Mouse (Mus musculus) forebrain, postnatal 0 days (tissue): Measurements from ENCODE around the gene Fxyd7. TPM values are rescaled to one million over a fixed set of nuclear protein-coding genes. Genes with fewer than 3 reads are reported as not detected.

Experiments used
- ATAC-seq: fragments of 200-750 bp; cut with Nextera tagmentation; 2 replicates; pipeline ENCODE4 v1.8.0; 2017; ENCODE audit warnings: mild to moderate bottlenecking, moderate library complexity
- DNase-seq: peaks from one replicate; pipeline ENCODE4 v3.0.0-alpha.2; 2015
- H3K27ac ChIP-seq: fragments of 300-500 bp; sonication (generic); 2 replicates; pipeline ENCODE4 v1.5.1; 2014; ENCODE audit warnings: low read depth, mild to moderate bottlenecking, antibody characterized with exemption, low read length, moderate library complexity, mixed read lengths
- H3K27me3 ChIP-seq: fragments of 300-500 bp; sonication (generic); 2 replicates; pipeline ENCODE4 v1.6.1; 2014; ENCODE audit warnings: mild to moderate bottlenecking, low read length, mixed read lengths; ENCODE audit not compliant: insufficient read depth
- H3K36me3 ChIP-seq: fragments of 300-500 bp; sonication (generic); 2 replicates; pipeline ENCODE4 v1.6.1; 2014; ENCODE audit warnings: mild to moderate bottlenecking, moderate library complexity; ENCODE audit not compliant: insufficient read depth
- H3K4me1 ChIP-seq: fragments of 300-500 bp; sonication (generic); 2 replicates; pipeline ENCODE4 v1.6.1; 2014; ENCODE audit warnings: antibody characterized with exemption; ENCODE audit not compliant: insufficient read depth
- H3K4me2 ChIP-seq: fragments of 300-500 bp; sonication (generic); 2 replicates; pipeline ENCODE4 v1.6.1; 2014; ENCODE audit warnings: low read depth, mild to moderate bottlenecking, moderate library complexity
- H3K4me3 ChIP-seq: fragments of 300-500 bp; sonication (generic); 2 replicates; pipeline ENCODE4 v1.5.1; 2014; ENCODE audit warnings: low read depth, low read length, mixed read lengths
- H3K9ac ChIP-seq: fragments of 300-500 bp; sonication (generic); 2 replicates; pipeline ENCODE4 v1.6.1; 2014; ENCODE audit warnings: mild to moderate bottlenecking
- H3K9me3 ChIP-seq: fragments of 300-500 bp; sonication (generic); 2 replicates; pipeline ENCODE4 v1.6.1; 2016; ENCODE audit warnings: low read length
- CTCF ChIP-seq: sonication (generic); IDR thresholded peaks from 2 replicates; pipeline ENCODE4 v1.5.1; 2016; ENCODE audit warnings: antibody characterized with exemption, control low read depth, low read depth
- WGBS: fragments of 180-500 bp; shearing (Covaris S2); extraction: QIAGEN DNeasy Blood & Tissue Kit; methylation state at CpG from one replicate; pipeline ENCODE4 v1.1.7; 2014; 5-methylcytosine and 5-hydroxymethylcytosine counted together
- polyA plus RNA-seq: library from polyadenylated mRNA; unstranded; fragments of >200 nt; fragmentation: Nextera tagmentation; extraction: Ambion mirVana; gene quantifications from 2 replicates; pipeline ENCODE4 v1.2.1, GENCODE M21; 2015
- total RNA-seq: library from RNA; depleted of rRNA; stranded (reverse); fragments of >200 nt; gene quantifications from 2 replicates; pipeline ENCODE4 v1.2.3, GENCODE M21; 2014

Gene Fxyd7
- total and polyA plus RNA-seq, 2 experiments from 2014 or later: 92.0 to 231 TPM

GRCm38 (mm10) chr7:31057071-31057470 lies 5.8 kb upstream of the Fxyd7 start, which contains the start of gene Fxyd1:
Gene Fxyd1 (minus strand): TSS chr7:31057199.
- ATAC-seq (no peak), DNase-seq (no peak)
- no peaks in the 10 kb centered on the region for H3K9me3 ChIP-seq
- peaks cover 8% of the 10 kb centered on the region; the same call in 1 of the 2 replicates for H3K4me1 ChIP-seq
- peaks cover 5% of the 10 kb centered on the region for H3K27me3 ChIP-seq
- H3K4me3 ChIP-seq: no peak within 1 kb of the TSS
- no peak within 1 kb of the TSS for H3K27ac ChIP-seq
- H3K9ac ChIP-seq: no peak within 1 kb of the TSS
- H3K4me2 ChIP-seq: no peak within 1 kb of the TSS
- no peaks in the 10 kb centered on the region for H3K36me3 ChIP-seq
- TF ChIP-seq CTCF: no peak
- 78% methylated on average over 2 of the region's 2 CpGs for WGBS

- DNase-seq: no peak
- no peak for ATAC-seq
- H3K27ac ChIP-seq: no peak overlapping the region
- H3K4me2 ChIP-seq: no peak overlapping the region
- peaks cover 9% of the 10 kb centered on the region; the same call in 1 of the 2 replicates for H3K4me1 ChIP-seq
- peaks cover 11% of the 10 kb centered on the region for H3K27me3 ChIP-seq
- no peaks in the 10 kb centered on the region for H3K36me3 ChIP-seq
- no peaks in the 10 kb centered on the region for H3K9me3 ChIP-seq
- no peak overlapping the region for H3K4me3 ChIP-seq
- WGBS: 72% methylated on average over 7 of the region's 7 CpGs
- no peak for TF ChIP-seq CTCF
- no peak overlapping the region for H3K9ac ChIP-seq
Observed at GRCm38 (mm10) chr7:31056448-31056847, 5.2 kb upstream of the Fxyd7 start.

DNA sequence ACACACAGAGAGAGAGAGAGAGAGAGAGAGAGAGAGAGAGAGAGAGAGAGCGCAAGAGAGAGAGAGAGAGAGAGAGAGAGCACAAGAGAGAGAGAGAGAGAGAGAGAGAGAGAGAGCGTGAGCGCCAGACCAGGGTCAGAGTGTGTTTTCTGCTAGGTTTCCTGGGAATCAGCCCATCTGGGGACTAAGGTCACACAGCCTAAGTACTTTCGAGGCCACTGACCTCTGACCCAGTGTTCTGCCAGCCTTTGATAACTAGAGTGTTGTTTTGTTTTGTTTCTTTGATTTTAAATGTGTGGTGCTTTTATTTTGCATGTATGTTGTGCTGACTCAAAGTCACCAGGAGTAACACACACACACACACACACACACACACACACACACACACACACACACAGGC lies 4.6 kb upstream of the Fxyd7 start:
- WGBS: 39% methylated on average over 3 of the region's 4 CpGs
- ATAC-seq (no peak), DNase-seq (no peak)
- no peaks in the 10 kb centered on the region for H3K9me3 ChIP-seq
- peaks cover 9% of the 10 kb centered on the region for H3K4me1 ChIP-seq
- no peak overlapping the region for H3K4me3 ChIP-seq
- peaks cover 17% of the 10 kb centered on the region for H3K27me3 ChIP-seq
- no peak for TF ChIP-seq CTCF
- no peak overlapping the region for H3K27ac ChIP-seq
- no peaks in the 10 kb centered on the region for H3K36me3 ChIP-seq
- H3K9ac ChIP-seq: no peak overlapping the region
- H3K4me2 ChIP-seq: no peak overlapping the region

DNA sequence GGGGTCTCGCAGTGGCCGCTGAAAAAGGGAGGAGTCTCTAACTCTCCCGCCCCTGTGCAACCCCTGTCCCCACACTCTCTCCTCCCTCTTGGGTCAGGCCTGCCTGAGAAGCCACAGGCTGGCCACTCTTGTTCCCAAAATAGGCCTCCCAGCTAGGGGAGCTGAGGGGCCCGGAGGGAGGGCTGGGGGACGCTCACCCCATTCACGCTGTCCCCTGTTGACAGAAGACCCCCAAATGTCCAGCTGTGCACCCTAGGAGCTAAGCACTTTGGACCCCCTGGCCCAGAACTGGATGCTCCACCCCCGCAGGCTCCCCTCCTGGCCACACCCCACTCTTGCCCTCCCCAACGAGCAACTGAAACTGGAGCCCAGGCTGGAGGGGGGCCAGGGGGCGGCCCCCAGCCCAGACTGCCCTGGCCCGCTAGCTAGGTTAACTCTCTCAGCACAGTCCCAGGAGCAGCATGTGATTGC lies 4.1 kb upstream of the Fxyd7 start:
- Histone ChIP-seq H3K4me1 (peaks cover 9% of the 10 kb centered on the region), H3K4me3 (no peak overlapping the region), H3K27me3 (peaks cover 19% of the 10 kb centered on the region), H3K9ac (no peak overlapping the region), H3K4me2 (peak overlapping the region; percentile 10; the same call in 1 of the 2 replicates), H3K27ac (no peak overlapping the region), H3K9me3 (no peaks in the 10 kb centered on the region), H3K36me3 (no peaks in the 10 kb centered on the region)
- DNase-seq (peak; percentile 40), ATAC-seq (peak; percentile 50)
- no peak for TF ChIP-seq CTCF
- WGBS: 7% methylated on average over 10 of the region's 10 CpGs

DNA sequence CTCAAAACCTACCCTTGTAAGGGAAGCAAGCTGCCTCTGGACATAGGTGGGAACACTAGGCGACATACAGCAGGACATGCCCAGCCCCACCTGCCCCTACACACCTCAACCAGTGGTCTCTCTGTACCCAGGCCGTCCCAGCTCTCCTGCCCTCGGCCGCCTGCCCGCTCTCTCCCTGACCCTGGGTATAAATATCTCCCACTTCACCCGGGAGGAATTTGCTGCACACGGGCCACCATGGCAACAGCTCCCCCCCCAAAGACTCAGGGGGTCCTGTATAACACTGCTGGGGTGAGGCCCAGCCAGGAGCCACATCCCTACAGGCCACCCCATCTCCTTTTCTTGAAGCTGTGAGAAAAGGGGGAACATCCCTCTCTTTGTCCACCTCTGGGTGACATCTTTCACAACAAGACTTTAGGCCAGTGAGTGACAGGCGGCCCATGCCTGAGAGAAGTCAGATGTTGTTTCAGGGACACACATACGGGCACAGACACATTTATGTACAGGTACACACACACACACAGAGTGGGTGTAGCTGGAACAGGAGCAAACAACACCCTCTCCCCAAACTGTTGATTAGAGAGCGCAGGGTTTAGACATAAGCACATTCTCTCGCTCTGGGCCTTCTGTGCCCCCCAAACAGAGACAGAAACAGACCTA lies 3.5 kb upstream of the Fxyd7 start:
- peak overlapping the region; percentile 10; the same call in 1 of the 2 replicates for H3K4me2 ChIP-seq
- H3K27ac ChIP-seq: no peak overlapping the region
- H3K36me3 ChIP-seq: no peaks in the 10 kb centered on the region
- 41% methylated on average over 11 of the region's 11 CpGs for WGBS
- H3K4me3 ChIP-seq: no peak overlapping the region
- no peak overlapping the region for H3K9ac ChIP-seq
- DNase-seq: no peak
- H3K4me1 ChIP-seq: peaks cover 10% of the 10 kb centered on the region
- peaks cover 19% of the 10 kb centered on the region for H3K27me3 ChIP-seq
- H3K9me3 ChIP-seq: no peaks in the 10 kb centered on the region
- no peak for TF ChIP-seq CTCF
- ATAC-seq: no peak

- no peak overlapping the region for H3K4me3 ChIP-seq
- H3K4me2 ChIP-seq: no peak overlapping the region
- H3K36me3 ChIP-seq: no peaks in the 10 kb centered on the region
- H3K4me1 ChIP-seq: peaks cover 16% of the 10 kb centered on the region
- TF ChIP-seq CTCF: no peak
- peaks cover 19% of the 10 kb centered on the region for H3K27me3 ChIP-seq
- no peak overlapping the region for H3K9ac ChIP-seq
- no peak overlapping the region for H3K27ac ChIP-seq
- ATAC-seq: no peak
- 25% methylated on average over 10 of the region's 10 CpGs for WGBS
- DNase-seq: no peak
- H3K9me3 ChIP-seq: no peaks in the 10 kb centered on the region
Observed at GRCm38 (mm10) chr7:31053882-31054447, 2.7 kb upstream of the Fxyd7 start.

- peaks cover 19% of the 10 kb centered on the region for H3K27me3 ChIP-seq
- H3K9me3 ChIP-seq: no peaks in the 10 kb centered on the region
- ATAC-seq (peak; percentile 6; the same call in 1 of the 2 replicates), DNase-seq (peak; percentile 52)
- H3K27ac ChIP-seq: no peak overlapping the region
- 4% methylated on average over 34 of the region's 34 CpGs for WGBS
- H3K36me3 ChIP-seq: no peaks in the 10 kb centered on the region
- peaks cover 16% of the 10 kb centered on the region for H3K4me1 ChIP-seq
- H3K9ac ChIP-seq: peak overlapping the region; percentile 22; the same call in 1 of the 2 replicates
- peak overlapping the region; percentile 65 for H3K4me2 ChIP-seq
- peak; percentile 36 for TF ChIP-seq CTCF
- H3K4me3 ChIP-seq: peak overlapping the region; percentile 23
Observed at GRCm38 (mm10) chr7:31052636-31053434, 1.6 kb upstream of the Fxyd7 start.
